Mouse (Mus musculus): ENCODE data around the gene Memo1.

GRCm38 (mm10) chr17:74228131-74228759 lies 67.1 kb downstream of the Memo1 start:
- no peak for TF ChIP-seq GATA1 (IDR thresholded peaks at IDR 0.05; ENCODE audit: low read length)
- TF ChIP-seq TAL1 (IDR thresholded peaks at IDR 0.05; ENCODE audit: low read length): no peak

Measured in erythroblast, embryonic 14.5 days (primary cell).